Mouse (Mus musculus) cortical plate, adult 2 months (tissue): ENCODE data around the gene D630045J12Rik. TPM values are rescaled to one million over a fixed set of nuclear protein-coding genes. Genes with fewer than 3 reads are reported as not detected.

Source experiments
- H3K27ac ChIP-seq: fragments of 200-500 bp; 2 replicates; pipeline ENCODE4 v1.5.1; 2012; ENCODE audit warnings: low read length, control low read depth, inconsistent platforms; ENCODE audit not compliant: insufficient read depth
- H3K4me1 ChIP-seq: fragments of 200-500 bp; 2 replicates; pipeline ENCODE4 v1.6.1; 2011; ENCODE audit warnings: low read length; ENCODE audit not compliant: control insufficient read depth, insufficient read depth
- H3K4me3 ChIP-seq: fragments of 200-500 bp; 2 replicates; pipeline ENCODE4 v1.5.1; 2011; ENCODE audit warnings: mild to moderate bottlenecking, low read length, control low read depth; ENCODE audit not compliant: insufficient read depth
- CTCF ChIP-seq: fragments of 200-500 bp; IDR thresholded peaks from 2 replicates; pipeline ENCODE4 v1.5.1; 2011; ENCODE audit warnings: mild to moderate bottlenecking, control low read depth, low read length; ENCODE audit not compliant: insufficient read depth; ENCODE audit errors: extremely low read depth
- POLR2A ChIP-seq: fragments of 200-500 bp; IDR thresholded peaks from 2 replicates; pipeline ENCODE4 v1.6.1; 2011; ENCODE audit warnings: mild to moderate bottlenecking, low read length, control low read depth; ENCODE audit not compliant: insufficient read depth; ENCODE audit errors: extremely low read depth
- polyA plus RNA-seq: library from polyadenylated mRNA; depleted of rRNA; stranded (reverse); fragments of >200 nt; gene quantifications from 2 replicates; pipeline ENCODE4 v1.2.3, GENCODE M21; 2012

The D630045J12Rik gene
- polyA plus RNA-seq, 1 experiment: 20.4 TPM

GRCm38 (mm10) chr6:38199599-38199998, 54.2 kb downstream of the D630045J12Rik start:
- TF ChIP-seq POLR2A (no peak), CTCF (no peak)
- no peak overlapping the region for H3K27ac ChIP-seq
- peaks cover 11% of the 10 kb centered on the region for H3K4me1 ChIP-seq
- no peak overlapping the region for H3K4me3 ChIP-seq

- TF ChIP-seq POLR2A: no peak
- no peak for TF ChIP-seq CTCF
- peaks cover 11% of the 10 kb centered on the region for H3K4me1 ChIP-seq
- no peak overlapping the region for H3K4me3 ChIP-seq
- no peak overlapping the region for H3K27ac ChIP-seq
Measured at GRCm38 (mm10) chr6:38198727-38199126, 55.1 kb downstream of the D630045J12Rik start.

DNA sequence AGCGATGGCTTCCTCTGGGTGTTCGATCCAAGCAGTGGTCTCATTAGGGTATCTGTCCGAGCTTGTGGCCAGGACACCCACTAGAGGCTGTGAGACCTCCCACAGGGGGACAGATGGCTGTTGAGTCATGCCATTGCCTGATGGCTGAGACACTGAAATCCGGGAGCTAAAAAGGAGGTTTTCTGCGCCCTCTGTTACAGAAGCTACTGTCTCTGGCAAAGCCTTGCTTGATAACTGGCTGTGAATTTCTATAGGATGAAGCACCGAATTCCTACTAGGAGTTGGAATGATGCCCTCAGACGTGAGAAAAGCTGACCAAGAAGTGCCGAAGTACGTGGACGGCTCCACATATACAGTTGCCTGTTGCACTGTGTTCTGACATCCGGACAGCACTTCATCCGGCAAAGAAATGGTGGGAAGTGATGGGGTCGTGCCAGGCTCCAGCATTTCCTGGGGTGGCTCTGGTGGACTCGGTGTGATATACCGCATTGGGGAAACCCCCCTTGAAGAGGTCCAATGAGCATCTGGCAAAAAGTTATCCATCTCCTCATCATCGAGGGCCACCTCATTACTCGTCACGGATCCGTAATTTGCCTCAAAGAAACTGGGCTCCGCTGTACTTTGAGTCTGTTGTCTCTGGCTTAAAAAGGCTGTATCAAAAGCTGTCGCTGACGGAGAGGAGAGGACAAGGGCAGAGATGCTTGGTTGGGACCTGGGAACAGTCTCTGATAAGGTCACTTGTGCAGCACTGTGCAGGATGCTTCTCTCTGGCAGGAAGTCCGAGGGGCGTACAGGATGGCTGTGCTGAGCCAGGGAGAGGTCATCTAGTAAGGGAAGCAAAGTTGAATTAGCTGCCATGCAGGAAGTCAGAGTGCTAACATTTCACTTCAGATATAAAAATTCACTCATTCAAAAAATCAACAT, 57.3 kb downstream of the D630045J12Rik start:
- H3K4me3 ChIP-seq: no peak overlapping the region
- H3K27ac ChIP-seq: no peak overlapping the region
- TF ChIP-seq CTCF (no peak), POLR2A (no peak)
- peaks cover 11% of the 10 kb centered on the region for H3K4me1 ChIP-seq

DNA sequence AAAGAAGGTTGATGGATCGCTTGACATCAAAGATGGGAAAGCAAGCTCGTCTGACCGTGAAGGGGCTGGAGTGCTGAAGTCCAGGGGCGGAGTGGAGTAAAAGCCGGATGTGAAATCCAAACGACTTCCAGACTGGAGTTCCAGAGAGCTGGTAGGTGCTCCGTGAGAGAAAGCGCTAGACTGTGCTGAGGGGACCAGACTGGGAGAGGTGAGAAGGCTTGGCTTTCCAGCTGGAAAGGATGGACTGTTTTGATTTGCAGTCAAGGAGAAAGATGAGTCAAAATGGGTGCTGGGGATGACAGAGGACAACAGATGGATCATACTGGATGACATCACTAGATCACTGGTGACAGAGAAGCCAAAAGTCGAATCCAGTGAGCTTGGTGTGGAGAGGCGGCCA, 58.5 kb downstream of the D630045J12Rik start:
- peaks cover 9% of the 10 kb centered on the region for H3K4me1 ChIP-seq
- no peak overlapping the region for H3K4me3 ChIP-seq
- H3K27ac ChIP-seq: no peak overlapping the region
- TF ChIP-seq CTCF: no peak
- TF ChIP-seq POLR2A: no peak

DNA sequence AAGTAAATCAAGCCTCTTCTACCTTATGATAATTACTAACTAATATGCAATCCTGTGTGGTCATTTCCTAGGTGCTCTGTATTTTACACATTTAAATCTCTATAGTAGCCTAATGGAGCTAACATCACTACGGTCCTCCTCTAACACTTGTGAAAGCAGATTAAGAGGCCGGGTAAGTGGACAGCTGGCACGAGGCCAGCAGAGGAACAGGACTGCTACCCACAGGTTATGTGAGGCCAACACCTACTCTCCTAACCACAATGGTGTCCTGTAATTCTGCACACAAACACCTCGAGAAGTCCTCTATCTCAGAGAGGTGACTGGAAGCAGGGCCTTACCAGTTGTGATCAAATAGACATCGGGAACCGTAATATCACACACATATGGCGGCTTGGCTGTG, 59.8 kb downstream of the D630045J12Rik start:
- Histone ChIP-seq H3K4me1 (peaks cover 9% of the 10 kb centered on the region), H3K27ac (no peak overlapping the region), H3K4me3 (no peak overlapping the region)
- no peak for TF ChIP-seq POLR2A
- no peak for TF ChIP-seq CTCF

GRCm38 (mm10) chr6:38192952-38193351, 60.9 kb downstream of the D630045J12Rik start:
- H3K4me3 ChIP-seq: no peak overlapping the region
- no peak overlapping the region for H3K27ac ChIP-seq
- H3K4me1 ChIP-seq: peaks cover 9% of the 10 kb centered on the region
- no peak for TF ChIP-seq POLR2A
- TF ChIP-seq CTCF: no peak

GRCm38 (mm10) chr6:38186312-38186950, 67.4 kb downstream of the D630045J12Rik start:
- Histone ChIP-seq H3K27ac (no peak overlapping the region), H3K4me1 (no peaks in the 10 kb centered on the region), H3K4me3 (no peak overlapping the region)
- TF ChIP-seq POLR2A (no peak), CTCF (no peak)

- H3K4me3 ChIP-seq: no peak overlapping the region
- TF ChIP-seq CTCF (no peak), POLR2A (no peak)
- H3K27ac ChIP-seq: no peak overlapping the region
- no peaks in the 10 kb centered on the region for H3K4me1 ChIP-seq
Measured at GRCm38 (mm10) chr6:38184791-38185190, 69.0 kb downstream of the D630045J12Rik start.

DNA sequence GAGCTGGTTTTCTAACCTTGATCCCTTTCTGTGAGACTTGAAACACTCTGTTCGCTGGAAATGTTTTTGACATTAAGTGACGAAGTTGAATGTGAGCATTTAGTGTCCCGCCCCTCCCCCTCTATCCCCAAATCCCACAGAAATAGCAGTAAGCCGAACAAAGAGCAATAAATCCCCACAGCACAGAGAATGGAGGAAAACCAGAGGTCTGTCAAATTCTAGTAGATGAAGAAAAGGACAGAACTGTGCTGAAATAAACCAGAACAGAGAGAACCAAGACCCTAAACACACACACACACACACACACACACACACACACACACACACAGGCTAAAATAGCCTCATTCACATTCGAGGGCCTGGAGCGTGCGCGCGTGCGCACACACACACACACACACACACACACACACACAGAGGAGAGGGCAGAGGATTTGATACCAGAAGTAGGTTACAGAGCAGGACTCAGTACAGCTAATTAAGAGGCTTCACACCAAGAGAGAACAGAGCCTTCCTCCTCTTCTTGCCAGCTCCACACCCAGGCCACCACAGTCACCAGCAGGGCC, 72.0 kb downstream of the D630045J12Rik start:
- no peak for TF ChIP-seq POLR2A
- TF ChIP-seq CTCF: no peak
- Histone ChIP-seq H3K4me3 (no peak overlapping the region), H3K4me1 (no peaks in the 10 kb centered on the region), H3K27ac (no peak overlapping the region)
